Mouse (Mus musculus) liver, adult (tissue): ENCODE data around the gene Wdr18.
A peak's percentile ranks its signal among the peaks of the same experiment; 100 is the strongest.

ENCODE experiments used
- GATA4 ChIP-seq: IDR thresholded peaks from 2 replicates; pipeline ENCODE4 v1.6.1; 2014; ENCODE audit warnings: mild to moderate bottlenecking, low read length; ENCODE audit not compliant: insufficient replicate concordance

Wdr18 gene

DNA sequence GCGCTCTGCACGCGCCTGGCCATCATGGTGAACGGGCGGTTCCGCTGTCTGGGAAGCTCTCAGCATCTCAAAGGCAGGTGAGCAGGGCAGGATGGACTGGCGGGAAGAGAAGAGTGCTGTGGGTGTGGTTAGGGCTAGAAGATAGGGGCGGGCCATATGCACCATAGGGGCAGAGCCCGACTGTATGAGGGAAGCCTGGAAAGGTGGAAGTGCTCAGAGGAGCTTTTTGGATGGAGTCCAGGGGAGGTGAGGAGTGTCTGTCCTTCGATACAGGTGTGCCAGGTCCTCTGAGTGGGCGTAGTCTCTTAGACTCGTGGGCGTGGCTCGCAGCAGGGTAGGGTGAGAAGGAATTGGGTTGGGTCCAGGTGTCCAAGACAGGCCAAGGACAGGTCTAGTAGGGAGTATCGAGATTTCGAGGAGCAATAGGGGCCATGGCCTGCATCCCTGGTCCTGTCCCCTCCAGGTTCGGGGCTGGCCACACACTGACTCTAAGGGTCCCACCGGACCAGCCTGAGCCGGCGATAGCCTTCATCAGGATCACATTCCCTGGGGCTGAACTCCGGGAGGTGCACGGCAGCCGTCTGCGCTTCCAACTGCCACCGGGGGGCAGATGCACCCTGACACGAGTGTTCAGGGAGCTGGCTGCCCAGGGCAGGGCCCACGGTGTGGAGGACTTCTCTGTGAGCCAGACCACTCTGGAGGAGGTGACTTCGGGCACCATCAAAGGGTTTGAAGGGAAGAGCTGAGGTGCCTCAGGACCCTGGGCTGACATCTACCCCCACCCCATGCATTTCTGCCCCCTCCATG lies 54.7 kb downstream of the Wdr18 start:
- no peak for TF ChIP-seq GATA4

GRCm38 (mm10) chr10:80015583-80015982 lies 55.6 kb downstream of the Wdr18 start:
- TF ChIP-seq GATA4, result no peak

DNA sequence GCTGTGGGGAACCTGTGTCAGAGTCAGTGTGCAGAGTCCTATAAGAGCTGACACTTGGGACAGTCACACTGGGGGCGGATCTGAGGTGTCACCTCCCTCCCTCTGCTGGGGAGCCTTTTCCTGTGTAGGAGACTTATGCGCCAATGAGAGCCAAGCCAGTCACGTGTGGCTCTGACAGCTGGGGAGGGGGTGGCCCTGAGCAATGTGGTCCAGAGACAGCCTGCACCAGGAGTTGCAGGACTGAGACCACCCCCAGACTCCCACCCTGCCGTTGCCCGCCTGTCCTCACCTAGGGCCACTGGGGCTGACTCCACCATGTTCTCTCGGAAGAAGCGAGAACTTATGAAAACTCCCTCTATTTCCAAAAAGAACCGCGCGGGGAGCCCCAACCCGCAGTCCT lies 56.6 kb downstream of the Wdr18 start, which contains the start of gene Arhgap45:
TSS of gene Arhgap45 (plus strand) at position 143 of the 400 bp plus-strand sequence.
- TF ChIP-seq GATA4, result no peak

GRCm38 (mm10) chr10:80016931-80017330 lies 57.0 kb downstream of the Wdr18 start:
- TF ChIP-seq GATA4, result no peak

- TF ChIP-seq GATA4, result no peak
Observed at GRCm38 (mm10) chr10:80017361-80017760, 57.4 kb downstream of the Wdr18 start.

- no peak for TF ChIP-seq GATA4
Observed at GRCm38 (mm10) chr10:80017771-80018170, 57.8 kb downstream of the Wdr18 start.

- peak; percentile 81; the same call in 1 of the 2 replicates for TF ChIP-seq GATA4
Observed at GRCm38 (mm10) chr10:80018739-80019297, 58.9 kb downstream of the Wdr18 start.

DNA sequence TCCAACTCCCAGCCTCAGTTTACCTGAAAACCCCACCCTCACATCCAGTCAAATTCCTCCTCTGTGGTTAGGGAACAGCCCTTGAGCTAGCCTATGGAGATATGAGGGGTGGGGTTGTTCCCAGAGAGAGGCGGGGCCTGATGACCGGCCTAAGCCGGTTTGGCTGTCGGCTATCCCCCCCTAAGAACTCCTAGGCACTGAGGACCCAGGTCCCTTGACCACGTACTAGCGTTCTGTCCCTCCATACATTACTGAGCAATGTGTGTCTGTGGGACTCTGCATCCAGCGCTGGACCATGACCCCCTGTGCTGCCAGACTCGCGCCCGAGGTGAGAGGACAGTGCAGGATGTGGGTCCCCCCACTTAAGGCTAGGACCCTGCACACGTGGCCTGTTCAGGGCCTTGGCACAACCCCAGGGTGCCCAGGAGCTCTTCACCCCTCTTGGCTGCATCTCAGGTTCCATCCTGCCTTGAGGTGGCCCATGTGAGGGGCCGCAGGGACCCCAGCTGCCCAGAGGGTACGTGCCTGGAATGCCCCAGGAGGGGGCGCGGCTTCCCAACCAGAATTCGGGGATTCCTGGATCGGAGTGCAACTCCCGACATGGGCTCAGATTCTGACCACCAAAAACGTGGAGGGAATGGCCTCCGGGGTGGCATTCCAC lies 59.6 kb downstream of the Wdr18 start:
- no peak for TF ChIP-seq GATA4
